Mouse (Mus musculus): Measurements from ENCODE around the gene Ugt1a5.

The Ugt1a5 gene

GRCm38 (mm10) chr1:88261706-88262105, 95.9 kb downstream of the Ugt1a5 start:
- DNase-seq (ENCODE audit: low spot score in 2 of 2), result no peak

- DNase-seq (ENCODE audit: low spot score in 2 of 2), result no peak
Measured at GRCm38 (mm10) chr1:88262255-88262654, 96.4 kb downstream of the Ugt1a5 start.

DNA sequence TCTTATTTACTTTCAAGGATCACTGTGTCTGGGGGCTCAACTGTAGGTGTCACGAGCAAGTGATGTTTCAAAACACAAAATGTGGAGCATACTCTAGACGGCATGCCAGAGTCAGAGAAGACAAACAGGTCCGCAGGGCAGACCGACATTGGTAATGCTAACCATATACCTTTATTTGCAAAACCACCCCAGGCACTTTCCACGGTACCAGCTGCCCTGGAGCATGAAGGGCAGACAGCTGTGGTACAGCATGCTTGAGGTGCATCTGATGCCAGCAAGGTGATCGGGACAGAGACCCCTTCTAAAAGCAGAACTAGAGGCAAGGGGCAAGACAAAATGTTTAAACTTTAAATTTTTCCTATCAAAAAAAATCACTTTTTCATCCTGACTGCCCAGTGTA, 97.1 kb downstream of the Ugt1a5 start:
- no peak for DNase-seq (ENCODE audit: low spot score in 2 of 2)

DNA sequence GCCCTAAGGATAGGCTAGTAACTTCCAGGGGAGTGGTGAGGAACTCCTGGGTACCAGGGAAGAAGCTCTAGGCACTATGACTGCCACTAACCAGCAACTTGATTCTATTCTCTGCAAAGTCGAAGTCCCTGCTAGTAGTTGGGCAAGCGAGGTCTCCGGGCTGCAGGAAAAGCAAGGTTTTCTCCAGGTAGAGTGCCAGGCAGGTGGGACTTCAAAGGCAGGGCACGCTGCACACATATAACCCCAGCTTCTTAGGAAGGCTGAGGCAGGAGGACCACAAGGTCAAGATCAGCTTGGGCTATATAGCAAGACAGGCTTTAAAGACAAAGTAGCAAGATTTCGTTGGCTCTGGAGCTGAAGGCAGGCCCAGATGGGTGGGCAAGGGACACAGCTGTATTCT, 98.0 kb downstream of the Ugt1a5 start:
- DNase-seq (ENCODE audit: low spot score in 2 of 2), result no peak

DNA sequence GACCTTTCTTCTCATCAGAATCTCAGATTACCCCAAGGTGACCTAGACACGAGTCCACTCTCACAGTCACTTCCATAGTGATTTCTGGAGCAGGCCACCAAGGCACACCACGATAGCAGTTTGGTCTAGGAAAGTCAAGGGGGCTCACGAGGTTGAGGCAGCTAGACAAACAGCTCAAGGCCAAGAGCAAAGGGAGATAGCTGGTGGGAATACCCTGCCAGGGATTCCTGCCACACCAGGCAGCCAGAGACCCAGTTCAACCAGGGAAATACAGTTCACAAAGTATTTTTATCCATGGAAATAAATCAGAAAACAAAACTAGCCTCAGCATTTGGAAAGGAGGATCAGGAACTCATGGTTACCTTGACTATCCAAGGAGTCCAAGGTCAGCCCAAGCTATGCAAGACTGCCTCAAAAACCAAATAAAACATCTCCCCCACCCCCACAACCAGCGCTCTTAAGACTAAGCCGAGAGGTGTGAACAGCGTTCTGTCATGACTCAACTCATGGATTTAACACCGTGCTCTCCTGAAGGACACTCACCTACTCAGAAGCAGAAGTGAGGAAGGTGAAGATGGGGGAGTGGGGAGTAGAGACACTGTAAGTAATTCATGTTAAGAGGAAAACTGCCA, 98.5 kb downstream of the Ugt1a5 start:
- no peak for DNase-seq (ENCODE audit: low spot score in 2 of 2)

- DNase-seq (ENCODE audit: low spot score in 2 of 2), result no peak
Measured at GRCm38 (mm10) chr1:88264869-88265240, 99.0 kb downstream of the Ugt1a5 start.

- no peak for DNase-seq (ENCODE audit: low spot score in 2 of 2)
Measured at GRCm38 (mm10) chr1:88266123-88266522, 100.3 kb downstream of the Ugt1a5 start.

- DNase-seq (ENCODE audit: low spot score in 2 of 2), result no peak
Measured at GRCm38 (mm10) chr1:88267489-88267888, 101.7 kb downstream of the Ugt1a5 start.

DNA sequence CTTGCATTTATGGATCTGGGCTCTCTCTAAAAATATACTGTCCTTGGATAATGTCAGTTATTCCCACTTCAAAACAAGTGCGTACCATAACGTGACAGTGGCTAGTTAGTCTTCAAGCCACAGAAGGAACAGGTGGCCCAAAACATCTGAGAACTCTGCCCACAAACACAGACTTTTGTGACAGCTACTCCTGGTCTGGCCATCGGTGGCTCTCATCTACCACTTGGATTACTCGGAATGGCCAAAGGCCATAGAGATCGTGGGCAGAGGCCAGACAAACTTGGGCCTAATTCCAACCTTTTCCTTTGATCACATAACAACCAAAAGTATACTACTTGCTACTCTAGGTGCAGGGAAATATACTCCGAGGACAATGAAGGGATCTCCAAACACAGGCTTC, 102.3 kb downstream of the Ugt1a5 start:
- no peak for DNase-seq (ENCODE audit: low spot score in 2 of 2)

Measured in natural killer cell, adult 2 months (primary cell).